Mouse (Mus musculus) MEL (cell line): ENCODE results near the gene Adamts7.

Experiments used
- CHD1 ChIP-seq: IDR thresholded peaks from 2 replicates; pipeline ENCODE4 v1.6.1; 2012; ENCODE audit warnings: low read depth, mild to moderate bottlenecking, inconsistent platforms, low read length, improper control_type of control experiment
- CTCF ChIP-seq, 3 experiments: IDR thresholded peaks in 2 of 3; conservative IDR thresholded peaks in 1 of 3; 2 replicates each; pipeline ENCODE4 v1.5.1; 2011 to 2012; ENCODE audit warnings: low read length in 3 of 3, low read depth in 2 of 3, mild to moderate bottlenecking in 2 of 3, improper control_type of control experiment in 1 of 3, inconsistent platforms in 1 of 3, mixed read lengths in 1 of 3, moderate library complexity in 1 of 3; ENCODE audit not compliant: control insufficient read depth in 1 of 3, insufficient read depth in 1 of 3, poor library complexity in 1 of 3, severe bottlenecking in 1 of 3
- POLR2A ChIP-seq, 2 experiments: IDR thresholded peaks; 2 replicates each; pipeline ENCODE4 v1.6.1; 2011 to 2012; ENCODE audit warnings: low read length in 2 of 2, mild to moderate bottlenecking in 2 of 2, control low read depth in 1 of 2, improper control_type of control experiment in 1 of 2, low read depth in 1 of 2, moderate library complexity in 1 of 2; ENCODE audit not compliant: control insufficient read depth in 1 of 2, insufficient read depth in 1 of 2, poor library complexity in 1 of 2
- ZNF384 ChIP-seq: IDR thresholded peaks from 2 replicates; pipeline ENCODE4 v1.6.1; 2012; ENCODE audit warnings: low read depth, mild to moderate bottlenecking, inconsistent platforms, low read length, improper control_type of control experiment

- TF ChIP-seq CTCF (IDR thresholded peaks at IDR 0.05 in 2 of 3, conservative IDR thresholded peaks at IDR 0.05 in 1 of 3; ENCODE audit: control insufficient read depth in 1 of 3, insufficient read depth in 1 of 3, low read depth in 2 of 3, low read length in 3 of 3, poor library complexity in 1 of 3, severe bottlenecking in 1 of 3) (no peak), CHD1 (no peak), POLR2A (IDR thresholded peaks at IDR 0.05; ENCODE audit: control insufficient read depth in 1 of 2, insufficient read depth in 1 of 2, low read depth in 1 of 2, low read length in 2 of 2, poor library complexity in 1 of 2) (no peak), ZNF384 (no peak)
Measured at GRCm38 (mm10) chr9:90163749-90164095, 853 bp downstream of the Adamts7 start.
